Mouse (Mus musculus) kidney, postnatal 10 days (tissue): ENCODE measurements at regions not wholly inside any gene's neighbourhood (a gene's known extent, or its start where the extent isn't known, plus 50 kb on each side); places are given as distances from the start of the nearest gene placed in this dataset.
"Not testable (repeated sequence)": the region's sequence is repeated elsewhere in the genome, so short reads cannot be mapped to it uniquely, and the experiment has no call there.

Experiments used
- DNase-seq: peaks from one replicate; pipeline ENCODE4 v3.0.0; 2021; ENCODE audit warnings: mixed read lengths

DNA sequence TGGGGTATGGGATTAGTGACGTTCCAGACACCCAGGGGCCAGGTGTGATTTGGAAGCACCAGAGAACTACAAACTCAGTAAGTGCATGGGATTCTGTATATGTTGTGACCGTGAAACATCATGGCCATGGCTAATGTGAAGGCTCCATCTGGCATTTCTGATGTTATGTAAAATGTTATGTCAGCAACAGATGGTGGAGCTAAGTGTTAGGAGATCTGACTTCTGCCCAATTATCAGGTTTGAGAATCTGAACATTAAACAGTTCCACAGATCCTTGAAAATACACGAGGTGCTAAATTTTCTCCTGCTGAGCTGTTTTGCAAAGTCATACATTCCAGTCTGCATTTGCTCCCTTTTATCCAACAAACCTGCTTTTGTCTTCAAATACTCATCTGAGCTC is 223.6 kb upstream of the Egfl6 start:
- no peak for DNase-seq

DNA sequence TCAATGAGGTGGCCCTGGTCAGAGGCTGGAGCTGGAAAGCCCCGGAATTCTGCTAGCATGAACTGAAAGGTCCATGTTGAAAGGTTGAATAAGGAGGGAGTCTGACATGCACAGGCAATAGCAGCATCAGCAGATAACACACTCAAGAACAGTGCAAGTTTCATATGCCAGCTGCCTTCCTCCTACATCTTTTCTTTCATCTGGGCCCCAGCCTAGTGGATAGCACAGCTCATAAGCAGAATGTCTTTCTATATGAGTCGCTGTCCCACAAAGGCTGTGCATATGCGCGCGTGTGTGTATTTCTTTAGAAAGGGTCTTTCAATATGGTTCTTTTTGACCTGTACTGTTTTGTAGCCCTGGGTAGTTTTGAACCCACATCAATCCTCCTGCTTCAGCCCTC is 222.7 kb upstream of the Egfl6 start:
- DNase-seq = no peak

DNA sequence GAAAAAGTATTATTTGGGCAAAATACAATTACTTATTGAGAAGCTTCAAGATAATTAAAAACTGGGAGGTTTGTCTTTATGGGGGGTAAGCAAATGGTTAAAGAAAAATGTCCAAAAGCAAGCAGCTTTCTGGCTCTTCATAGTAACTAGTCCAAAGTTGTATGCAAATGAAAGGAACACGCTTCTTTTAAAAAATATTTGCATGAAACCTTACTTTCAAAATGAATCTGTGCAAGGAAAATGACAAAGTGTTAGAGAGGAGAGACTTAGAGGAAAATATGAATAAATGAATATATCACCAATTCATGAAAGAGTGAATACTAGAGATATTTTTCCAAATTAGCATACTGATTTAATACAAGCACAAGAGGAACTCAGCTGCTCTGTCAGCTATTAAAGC is 220.4 kb upstream of the Egfl6 start:
- no peak for DNase-seq

DNA sequence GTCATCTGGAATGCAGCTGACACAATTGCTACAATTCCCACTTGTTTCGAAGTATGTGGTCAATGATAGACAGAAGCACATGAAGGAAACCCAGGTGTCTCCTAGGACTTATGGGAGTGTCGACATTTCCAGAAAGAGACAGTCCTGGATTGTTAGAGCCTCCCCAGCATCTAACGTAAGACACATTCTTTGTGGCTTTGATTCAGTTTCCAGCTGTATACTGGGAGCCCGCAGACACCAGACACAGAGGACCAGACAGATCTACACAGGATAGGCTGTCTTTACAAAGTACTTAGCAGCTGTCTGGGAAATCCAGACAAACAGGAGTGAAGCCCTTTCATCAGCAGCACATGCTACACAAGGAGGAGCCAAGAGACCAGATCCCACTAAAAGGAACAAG is 220.0 kb upstream of the Egfl6 start:
- no peak for DNase-seq

DNA sequence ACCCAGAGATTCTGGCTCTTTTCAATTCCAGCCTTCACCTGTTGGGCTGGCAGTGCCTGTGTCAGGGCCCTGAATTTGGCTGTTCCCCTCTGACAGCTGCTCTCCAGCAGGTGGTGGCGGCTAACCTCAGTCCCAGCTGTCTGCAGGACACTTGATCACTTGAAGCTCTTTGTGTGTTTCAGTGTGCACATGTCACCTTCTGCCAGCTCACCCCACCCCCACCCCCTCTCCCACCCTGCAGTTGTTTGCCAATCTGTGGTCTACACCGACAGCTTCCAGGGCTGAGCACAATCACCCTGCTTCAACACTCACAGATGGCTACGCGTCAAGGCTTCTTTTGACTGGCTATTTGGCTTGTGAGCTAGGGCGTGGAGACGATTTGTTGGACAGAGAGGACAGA is 217.7 kb upstream of the Egfl6 start:
- no peak for DNase-seq

DNA sequence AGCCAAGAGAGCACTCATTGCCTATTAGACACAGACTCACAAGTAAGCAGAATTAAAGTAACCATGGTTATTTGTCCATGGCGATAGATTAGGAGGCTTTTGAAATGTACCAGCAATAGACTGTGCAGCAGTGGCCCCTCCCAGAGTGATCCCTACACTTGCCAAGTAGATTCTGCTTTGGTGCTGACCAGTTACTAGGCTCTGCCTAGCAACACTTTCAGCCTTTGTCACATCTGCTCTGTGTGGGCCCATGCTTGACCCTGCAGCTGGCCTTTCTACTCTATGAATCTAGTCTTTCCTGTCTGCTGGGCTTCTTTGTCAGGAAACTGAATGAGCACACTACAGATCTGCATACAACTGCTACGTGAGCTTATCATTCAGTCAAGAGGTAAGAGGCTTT is 215.5 kb upstream of the Egfl6 start:
- no peak for DNase-seq

DNA sequence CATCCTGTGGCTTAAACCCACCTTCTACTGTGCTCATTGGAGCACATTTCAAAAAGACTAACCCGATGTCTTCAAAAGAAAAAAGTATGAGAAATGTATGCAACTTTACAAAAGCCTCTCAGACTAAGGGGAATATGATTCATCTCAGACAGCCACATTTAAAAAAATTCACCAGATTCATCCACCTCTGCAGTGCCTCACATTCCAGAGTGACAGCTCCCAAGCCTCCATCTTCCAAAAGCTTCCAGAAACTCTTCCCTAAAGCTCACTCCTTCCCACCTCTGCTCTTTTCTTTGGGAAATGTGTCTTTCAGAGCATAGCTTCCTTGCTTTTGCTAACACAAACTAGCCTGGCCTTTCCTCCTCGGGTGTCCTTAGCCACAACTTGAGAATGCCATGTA is 210.1 kb upstream of the Egfl6 start:
- DNase-seq = no peak

DNA sequence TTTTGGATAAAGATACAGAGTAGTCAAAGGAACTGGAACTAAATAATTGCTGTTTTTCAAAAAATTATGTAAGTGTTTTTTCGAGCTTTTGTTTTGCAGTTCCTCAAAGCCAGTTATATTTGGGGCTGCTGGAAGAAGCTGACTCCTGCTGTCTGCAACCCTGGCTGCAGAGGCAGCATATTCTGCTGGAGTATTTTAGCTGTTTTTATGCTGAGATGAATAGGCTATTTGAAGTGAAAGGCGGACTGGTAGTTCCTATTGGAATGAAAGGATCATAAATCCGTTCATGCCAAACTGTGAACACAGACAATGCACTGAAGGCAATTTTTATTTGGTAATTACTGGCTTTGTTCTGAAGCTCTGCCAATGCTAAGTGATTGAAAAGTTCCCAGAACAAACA is 203.5 kb upstream of the Egfl6 start:
- no peak for DNase-seq

DNA sequence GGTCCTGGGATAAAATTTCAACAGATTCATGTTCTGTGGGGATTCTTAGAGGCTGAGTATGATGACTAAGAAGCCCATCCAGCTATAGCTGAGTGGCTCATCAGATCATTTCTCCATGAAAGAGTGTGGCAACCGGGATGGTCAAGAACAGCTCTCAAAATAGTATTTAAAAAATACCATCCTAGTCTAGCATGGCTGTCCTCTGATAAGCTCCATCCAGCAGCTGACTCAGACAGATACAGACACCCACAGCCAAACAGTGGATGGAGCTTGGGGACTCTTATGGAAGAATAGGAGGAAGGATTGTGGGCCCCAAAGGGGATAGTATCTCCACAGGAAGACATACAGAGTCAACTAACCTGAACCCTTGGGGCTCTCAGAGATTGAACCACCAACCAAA is 201.6 kb upstream of the Egfl6 start:
- not testable (repeated sequence) for DNase-seq

DNA sequence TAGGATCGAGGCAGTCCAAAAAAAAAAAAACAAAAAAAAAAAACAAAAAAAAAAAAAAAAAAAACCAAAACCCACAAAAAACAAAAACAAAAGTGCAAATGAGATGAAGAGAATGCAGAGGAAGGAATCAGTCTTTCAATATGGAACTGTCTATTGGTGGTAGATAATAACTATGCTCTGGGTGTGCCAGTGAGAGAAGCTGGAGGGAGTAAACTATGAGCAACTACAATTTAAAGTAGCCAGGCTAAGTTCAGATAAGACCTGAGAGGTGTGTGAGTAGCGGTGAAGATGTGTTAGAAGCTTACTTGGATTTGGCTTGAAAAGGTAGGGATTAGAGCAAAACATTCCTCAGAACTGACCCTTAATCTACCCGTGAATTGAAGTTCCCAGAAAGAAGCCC is 200.1 kb upstream of the Egfl6 start:
- no peak for DNase-seq

DNA sequence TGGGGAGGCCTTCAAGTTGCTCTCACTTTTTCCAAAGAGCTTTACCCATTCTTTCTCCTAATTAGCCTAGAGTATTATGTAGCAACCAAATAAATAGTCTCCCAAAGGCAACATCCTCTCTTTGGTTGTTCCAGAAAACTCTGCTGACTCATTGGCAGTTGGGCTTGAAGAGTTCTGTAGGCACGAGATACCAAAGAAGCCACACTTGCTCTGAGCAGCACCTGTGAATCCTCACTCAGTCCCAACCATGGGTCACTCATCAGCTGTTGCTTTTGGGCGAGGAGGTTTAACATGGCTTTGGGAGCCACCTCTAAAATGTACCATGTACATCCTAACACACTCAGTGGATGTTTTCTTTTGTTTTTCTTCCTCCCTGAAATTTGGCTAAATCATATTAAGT is 197.9 kb upstream of the Egfl6 start:
- DNase-seq = no peak

DNA sequence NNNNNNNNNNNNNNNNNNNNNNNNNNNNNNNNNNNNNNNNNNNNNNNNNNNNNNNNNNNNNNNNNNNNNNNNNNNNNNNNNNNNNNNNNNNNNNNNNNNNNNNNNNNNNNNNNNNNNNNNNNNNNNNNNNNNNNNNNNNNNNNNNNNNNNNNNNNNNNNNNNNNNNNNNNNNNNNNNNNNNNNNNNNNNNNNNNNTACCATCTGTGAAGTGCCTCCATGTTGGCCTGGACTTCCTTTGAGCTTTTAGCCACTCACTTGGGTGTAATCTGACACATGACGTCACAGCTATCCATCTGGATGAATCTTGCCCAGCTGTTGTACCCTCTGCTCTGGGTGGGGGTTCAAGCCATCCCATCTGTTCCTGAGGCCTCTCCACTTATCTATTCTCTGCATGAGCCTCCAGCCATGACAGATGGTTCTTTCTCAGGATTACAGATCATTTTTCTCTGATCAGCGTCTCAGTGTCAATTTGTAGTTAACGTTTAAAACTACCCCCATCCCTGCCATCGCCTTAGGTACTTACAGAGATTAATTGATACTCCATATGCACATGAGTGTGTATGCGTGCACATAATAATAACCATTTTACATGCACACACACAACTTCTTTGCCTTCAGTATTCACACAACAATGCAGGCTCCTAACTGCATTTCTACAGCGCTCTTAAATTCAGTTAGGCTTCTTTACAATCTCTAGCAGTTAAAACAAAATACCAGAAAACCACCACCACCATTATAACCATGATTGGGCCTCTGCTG is 194.0 kb upstream of the Egfl6 start:
- no peak for DNase-seq

DNA sequence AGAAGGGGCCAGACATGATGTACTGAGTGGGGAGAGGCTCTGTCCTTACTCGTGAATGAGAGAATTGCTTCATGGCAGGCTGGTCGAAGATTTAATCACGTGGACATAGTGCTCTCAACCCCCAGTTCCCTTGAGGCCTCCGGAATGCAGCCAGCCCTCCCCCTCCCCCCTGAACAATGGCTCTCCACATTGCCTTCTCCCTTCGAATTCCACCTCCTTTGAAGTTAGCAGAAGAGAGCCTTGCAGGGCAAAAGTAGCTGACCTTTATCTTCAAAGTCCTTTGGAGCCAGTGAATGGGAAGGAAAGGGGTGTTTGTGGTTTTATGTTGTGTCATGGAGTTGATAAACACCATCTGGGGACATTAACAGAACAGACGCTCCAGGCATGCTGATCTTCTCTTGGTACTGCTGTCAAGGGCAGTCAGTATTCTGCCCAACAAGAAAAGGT is 187.9 kb upstream of the Egfl6 start:
- DNase-seq = peak; percentile 58

DNA sequence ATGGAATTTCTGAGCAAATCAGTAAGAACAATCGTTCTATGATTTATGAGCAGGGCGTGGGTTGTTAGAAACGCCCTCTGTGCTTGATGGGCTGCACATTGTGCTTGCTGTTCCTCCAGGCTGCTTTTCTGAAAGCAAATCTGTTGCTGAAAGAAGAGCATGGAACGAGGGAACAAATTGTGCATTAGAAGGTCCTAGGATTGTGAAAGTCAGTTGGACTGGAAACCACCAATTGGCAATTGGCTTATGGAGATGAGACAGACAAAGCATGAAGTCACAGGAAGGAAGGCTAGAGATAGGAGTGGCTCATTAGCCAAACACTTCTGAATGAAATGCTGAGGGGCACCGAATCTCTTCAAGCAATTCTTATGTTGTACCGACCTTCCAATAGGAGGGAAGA is 181.5 kb upstream of the Egfl6 start:
- DNase-seq = no peak

DNA sequence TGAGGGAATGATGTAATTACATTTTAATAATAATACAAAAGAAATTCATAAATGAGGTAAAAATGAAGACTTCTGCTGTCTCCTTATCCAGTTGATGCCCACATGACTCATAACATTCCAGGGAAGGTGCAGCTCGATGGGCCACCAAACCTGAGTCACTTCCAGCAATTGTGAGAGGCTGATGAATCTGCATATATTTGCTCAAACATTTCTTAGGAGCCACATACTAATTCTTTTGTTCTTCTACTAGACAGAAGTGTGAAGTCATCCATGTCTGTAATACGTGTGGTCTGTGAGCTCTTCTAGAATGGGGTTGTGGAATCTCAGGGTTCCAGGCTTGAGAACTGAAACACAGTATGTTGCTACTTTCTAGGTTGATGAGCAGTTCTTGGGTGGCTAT is 180.1 kb upstream of the Egfl6 start:
- DNase-seq = no peak

DNA sequence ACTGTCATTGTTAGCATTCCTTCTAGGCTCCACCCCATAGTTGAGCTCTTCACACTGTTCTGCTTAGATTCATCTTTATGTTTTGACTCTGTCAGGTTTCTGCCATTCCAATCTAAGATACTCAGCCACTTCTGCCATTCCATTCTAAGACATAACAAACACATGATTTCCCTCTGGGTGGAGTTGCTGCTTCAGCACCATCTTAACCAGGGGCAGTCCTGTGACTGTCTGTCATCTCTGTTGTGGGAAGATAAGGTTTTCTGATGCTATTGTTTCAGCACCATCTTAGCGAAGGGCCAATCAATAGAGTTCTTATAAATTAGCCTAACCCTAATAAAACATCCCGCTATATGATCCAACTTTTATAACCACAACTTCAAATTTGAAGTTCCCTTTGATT is 176.6 kb upstream of the Egfl6 start:
- DNase-seq = no peak

DNA sequence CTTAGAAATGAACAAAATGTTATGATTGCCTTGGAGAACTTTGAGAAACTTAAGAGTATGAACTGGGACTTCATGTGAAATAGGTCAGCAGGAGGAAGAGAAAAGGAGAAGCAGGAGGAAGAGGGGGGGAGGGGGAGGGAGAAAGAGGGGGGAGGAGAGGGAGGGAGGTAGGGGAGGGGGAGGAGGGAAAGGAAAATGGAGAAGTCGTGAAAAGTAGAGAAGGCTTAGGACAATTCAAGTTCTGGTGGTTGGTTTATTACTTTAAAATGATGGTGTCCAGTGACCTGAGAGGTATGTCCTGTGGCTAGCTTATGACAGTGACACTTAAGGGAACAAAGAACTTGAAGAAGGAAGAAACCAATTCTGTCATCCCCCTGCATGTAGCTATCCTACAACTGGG is 171.6 kb upstream of the Egfl6 start:
- no peak for DNase-seq

DNA sequence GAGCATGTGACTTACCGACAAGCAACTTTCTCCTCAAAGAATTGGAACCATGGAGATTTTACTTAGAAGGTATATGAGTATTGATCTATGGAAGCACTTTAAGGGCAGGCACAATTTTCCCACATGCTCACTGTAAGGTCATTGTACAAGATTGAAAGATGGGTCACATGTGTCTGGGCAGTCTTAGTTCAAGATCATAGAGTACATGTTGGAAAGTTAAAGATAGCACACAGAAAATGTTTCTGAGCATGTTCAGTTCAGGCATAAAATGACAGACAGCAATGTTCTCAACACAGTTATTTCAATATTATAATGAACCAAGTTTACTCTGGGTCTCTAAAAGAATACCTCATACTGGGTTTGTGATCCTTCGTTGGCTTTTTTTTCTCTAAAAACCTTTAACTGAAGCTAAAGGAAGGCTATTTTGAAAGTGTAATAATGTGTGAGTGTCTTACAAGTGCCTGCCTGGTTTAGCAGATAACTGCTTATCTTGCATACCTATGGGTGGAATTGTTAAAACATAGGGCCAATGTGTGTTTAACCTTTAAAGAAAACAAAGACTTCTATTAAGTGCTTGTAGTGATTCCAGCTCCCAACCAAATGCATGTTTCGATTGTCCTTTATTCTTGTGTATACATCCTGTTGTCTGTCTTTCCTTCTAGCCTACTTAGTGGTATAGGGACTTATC is 169.6 kb upstream of the Egfl6 start:
- DNase-seq = no peak

DNA sequence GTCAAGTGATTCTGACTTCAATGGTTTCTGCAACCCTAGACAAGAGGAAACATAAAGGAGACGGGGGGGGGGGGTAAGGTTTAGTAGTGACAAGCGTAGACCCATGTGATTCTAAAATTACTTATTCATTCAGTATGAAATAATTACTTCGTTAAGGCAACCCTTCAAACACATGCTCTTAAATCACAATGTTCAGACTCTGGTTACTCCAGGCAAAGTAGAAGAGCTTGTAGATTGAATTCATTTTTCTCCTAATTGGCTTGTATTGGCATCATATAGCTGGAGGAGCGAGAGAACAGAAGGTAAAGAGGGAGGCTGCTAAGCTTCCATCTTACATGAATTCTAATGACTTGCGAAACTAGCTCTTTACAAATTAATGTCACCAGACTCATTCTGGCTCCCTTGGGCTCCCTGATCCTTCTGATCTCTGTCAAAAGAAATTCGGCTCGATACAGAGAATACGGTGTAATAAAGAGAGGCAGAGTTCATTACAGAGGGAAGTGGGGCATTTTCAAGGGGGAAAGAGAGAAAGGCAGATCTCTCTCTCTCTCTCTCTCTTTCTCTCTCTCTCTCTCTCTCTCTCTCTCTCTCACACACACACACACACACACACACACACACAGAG is 163.6 kb upstream of the Egfl6 start:
- DNase-seq = no peak

DNA sequence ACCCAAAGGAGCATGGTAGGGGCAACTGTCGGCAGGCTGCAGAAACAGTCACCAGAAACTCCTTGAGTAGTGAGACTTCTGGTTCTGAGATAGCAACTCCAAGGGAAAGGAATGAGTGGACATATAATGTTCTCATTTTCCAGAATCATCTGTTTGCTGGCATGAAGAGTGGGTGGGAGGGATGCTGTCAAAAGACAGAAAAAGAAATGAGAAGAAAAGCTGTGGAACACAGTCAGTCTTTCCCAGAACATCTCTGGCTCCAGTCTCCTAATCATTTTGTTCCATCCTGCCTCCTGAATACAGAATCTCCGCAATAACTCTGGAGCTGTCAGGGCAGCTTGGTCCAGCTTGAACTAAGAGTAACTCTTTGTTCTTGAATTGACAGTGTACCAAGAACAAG is 145.8 kb upstream of the Egfl6 start:
- DNase-seq = no peak

DNA sequence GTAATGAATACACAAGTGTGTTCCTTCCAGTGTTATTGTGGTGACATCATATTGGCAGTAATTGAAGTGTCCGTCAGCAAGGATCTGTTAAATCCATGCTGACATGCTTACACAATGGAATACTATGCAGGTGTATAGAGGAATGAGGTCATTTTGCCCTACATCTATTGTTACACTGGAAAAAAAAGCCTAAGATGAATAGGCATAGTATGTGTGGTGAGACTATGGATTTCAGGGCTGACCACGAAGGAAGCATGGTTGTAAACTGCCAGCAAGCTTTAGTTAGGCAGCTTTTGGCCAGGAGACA is 143.1 kb upstream of the Egfl6 start:
- no peak for DNase-seq

DNA sequence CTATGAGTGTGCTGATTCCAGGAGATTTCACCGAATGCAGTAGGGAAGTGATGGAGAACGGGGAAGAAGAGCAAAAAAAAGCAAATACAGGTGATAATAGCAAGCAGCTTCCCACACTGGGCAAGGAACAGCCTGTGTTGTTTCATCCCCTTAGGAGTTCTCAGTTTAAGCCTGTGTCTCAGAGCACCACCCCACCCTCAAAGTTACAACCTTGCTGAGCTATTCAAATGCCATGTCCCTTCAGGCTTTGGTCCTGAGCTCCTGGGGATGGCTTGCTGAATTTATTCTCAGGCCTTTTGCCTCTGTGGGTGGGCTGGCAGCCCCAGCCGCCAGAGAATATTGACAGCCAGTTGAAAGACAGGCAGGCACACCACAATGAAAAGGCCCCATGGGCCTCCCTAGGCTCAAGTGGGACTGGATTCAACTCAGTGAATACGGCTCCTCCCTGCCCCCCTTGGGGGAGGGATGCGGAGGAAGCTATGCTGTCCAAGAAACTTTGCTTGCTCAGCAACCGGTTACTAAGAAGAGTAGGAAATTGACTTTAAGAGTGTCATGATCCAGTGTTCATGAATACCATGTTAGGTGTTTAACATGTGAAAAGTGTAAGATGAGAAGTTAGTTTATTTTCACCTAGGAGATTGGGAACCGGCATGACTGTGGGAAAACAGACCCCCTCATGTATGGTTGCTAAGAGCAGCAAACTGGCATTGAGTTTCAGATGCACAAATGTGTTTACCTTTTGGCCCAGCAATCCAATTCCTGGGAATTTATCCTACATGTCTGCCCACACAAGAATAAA is 142.5 kb upstream of the Egfl6 start:
- DNase-seq = peak; percentile 27

DNA sequence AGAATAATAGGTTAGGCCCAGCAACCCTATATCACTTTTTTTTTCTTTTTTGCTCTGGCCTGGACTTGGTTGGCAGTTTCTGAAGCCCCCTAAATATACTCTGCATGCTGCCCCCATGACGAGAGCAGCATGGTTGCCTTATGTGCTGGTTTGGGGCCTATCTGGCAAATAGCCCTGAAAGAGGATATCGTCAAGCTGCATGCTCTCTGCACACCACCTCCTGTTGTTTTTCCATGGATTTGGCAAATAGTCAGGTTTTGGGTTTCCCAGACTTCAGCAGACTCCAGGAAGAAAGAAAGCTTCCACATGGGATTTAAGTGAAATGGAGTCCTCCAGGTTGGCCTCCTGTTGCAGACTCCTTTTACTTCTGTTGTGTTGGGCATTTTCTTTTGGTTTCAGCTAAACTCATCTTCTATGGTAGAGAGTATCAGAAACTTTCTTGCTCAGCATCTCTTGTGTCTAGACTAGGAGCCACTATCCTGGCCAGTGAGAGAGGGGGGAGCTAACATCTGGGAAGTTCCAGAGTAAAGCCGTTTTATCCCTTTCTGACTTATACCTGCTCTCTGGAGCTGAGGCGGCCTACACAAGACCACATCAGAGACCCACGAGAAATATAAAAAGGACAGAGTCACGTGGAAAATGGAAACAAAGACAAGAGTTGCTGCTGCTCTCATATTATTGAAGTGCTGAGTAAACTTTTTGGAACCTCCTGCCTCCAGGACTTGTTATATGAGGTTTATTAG is 140.4 kb upstream of the Egfl6 start:
- DNase-seq = no peak
